ENCODE assay signal across 9 mouse cellular contexts in the genomic region with DNA sequence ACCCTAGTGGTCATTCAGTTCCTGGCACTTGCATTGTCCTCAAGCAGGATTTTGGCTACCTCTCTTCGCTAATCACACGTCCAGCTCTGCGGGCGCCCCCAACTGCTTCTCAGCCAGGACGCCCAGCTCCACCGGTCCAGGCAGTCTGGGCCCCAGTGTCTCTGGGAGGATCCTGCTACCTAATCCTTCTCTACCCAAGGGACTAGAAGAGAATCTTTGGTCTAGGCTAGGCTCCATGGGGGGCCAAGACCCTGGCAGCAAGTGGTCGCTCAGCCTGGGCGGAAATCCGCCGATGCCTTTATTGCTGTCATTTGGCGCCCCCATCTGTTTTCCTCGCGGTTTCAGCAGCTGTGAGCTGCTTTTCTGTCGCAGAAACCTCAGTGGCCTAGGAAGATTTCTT. TPM values are rescaled to one million over a fixed set of nuclear protein-coding genes. Genes with fewer than 3 reads are reported as not detected.
DNase-seq lines count a peak whose midpoint lies in the region; ATAC-seq and TF ChIP-seq lines count a peak whose summit lies in the region.
"Had no signal": no experiment of that assay in that cellular context is flagged by ENCODE, and none has a peak within 500 bp of the region (broad histone marks: within the 10 kb centered on the region; RNA-seq: fewer than 3 reads in every experiment).

No protein-coding gene starts in this region.

- peak; percentile 51 for TF ChIP-seq CTCF in cortical plate, adult 2 months (IDR thresholded peaks at IDR 0.05; ENCODE audit: extremely low read depth, insufficient read depth, low read length)

- no peak overlapping the region for H3K9ac ChIP-seq in heart, embryonic 13.5 days
- H3K9ac ChIP-seq in limb, embryonic 12.5 days (replicated peaks) = peak overlapping the region; percentile 93
- H3K9ac ChIP-seq in neural tube, embryonic 15.5 days (replicated peaks) = no peak overlapping the region
- H3K9ac ChIP-seq: liver, embryonic 13.5 days had no signal

- ATAC-seq in heart, embryonic 13.5 days (ENCODE audit: extremely low read depth, insufficient number of reproducible peaks, low FRiP score, low TSS enrichment) = no peak
- ATAC-seq in limb, embryonic 12.5 days (ENCODE audit: insufficient number of reproducible peaks, insufficient read depth, low FRiP score, low TSS enrichment, low read depth) = peak; percentile 45; the same call in 1 of the 2 replicates
- ATAC-seq in neural tube, embryonic 15.5 days (ENCODE audit: low FRiP score) = peak; percentile 47; the same call in 1 of the 2 replicates
- no peak for ATAC-seq in frontal cortex, adult (ENCODE audit: low TSS enrichment)

- H3K27me3 ChIP-seq in heart, embryonic 13.5 days (replicated peaks) = peaks cover 99% of the 10 kb centered on the region
- H3K27me3 ChIP-seq in limb, embryonic 12.5 days = peaks cover 70% of the 10 kb centered on the region
- H3K27me3 ChIP-seq in neural tube, embryonic 15.5 days (replicated peaks) = peaks cover 80% of the 10 kb centered on the region

- H3K4me2 ChIP-seq in heart, embryonic 13.5 days = peak overlapping the region; percentile 63
- peak overlapping the region; percentile 70 for H3K4me2 ChIP-seq in limb, embryonic 12.5 days
- peak overlapping the region; percentile 50 for H3K4me2 ChIP-seq in neural tube, embryonic 15.5 days
- H3K4me2 ChIP-seq: liver, embryonic 13.5 days had no signal

- H3K4me3 ChIP-seq in cortical plate, adult 2 months (ENCODE audit: insufficient read depth, low read length) = no peak overlapping the region
- peak overlapping the region; percentile 36 for H3K4me3 ChIP-seq in heart, embryonic 13.5 days
- H3K4me3 ChIP-seq in limb, embryonic 12.5 days (replicated peaks) = peak overlapping the region; percentile 57
- H3K4me3 ChIP-seq in neural tube, embryonic 15.5 days (replicated peaks) = peak overlapping the region; percentile 23; the same call in 1 of the 2 replicates
- H3K4me3 ChIP-seq: liver, embryonic 13.5 days had no signal

- DNase-seq in ovary, postnatal 36 days (ENCODE audit: low spot score) = peak; percentile 34
- DNase-seq in ovary, adult 18-20 months (ENCODE audit: low spot score) = no peak
- no peak for DNase-seq in gastrocnemius, postnatal 10 days
- DNase-seq: liver, embryonic 13.5 days had no signal

- TF ChIP-seq POLR2A in cortical plate, adult 2 months (IDR thresholded peaks at IDR 0.05; ENCODE audit: extremely low read depth, insufficient read depth, low read length) = no peak

- no peaks in the 10 kb centered on the region for H3K36me3 ChIP-seq in heart, embryonic 13.5 days
- 0 out of 2 replicates have a peak, but pooled peaks cover 8% of the 10 kb centered on the region for H3K36me3 ChIP-seq in limb, embryonic 12.5 days
- H3K36me3 ChIP-seq in neural tube, embryonic 15.5 days = no peaks in the 10 kb centered on the region
- H3K36me3 ChIP-seq: liver, embryonic 13.5 days had no signal

- under 1% methylated on average over 14 of the region's 14 CpGs for WGBS in heart, embryonic 13.5 days
- under 1% methylated on average over 14 of the region's 14 CpGs for WGBS in limb, embryonic 12.5 days
- WGBS in neural tube, embryonic 15.5 days = under 1% methylated on average over 14 of the region's 14 CpGs

- H3K4me1 ChIP-seq in cortical plate, adult 2 months (ENCODE audit: control insufficient read depth, insufficient read depth, low read length) = no peaks in the 10 kb centered on the region
- H3K4me1 ChIP-seq in heart, embryonic 13.5 days = peaks cover 11% of the 10 kb centered on the region
- peaks cover 21% of the 10 kb centered on the region; the same call in 1 of the 2 replicates for H3K4me1 ChIP-seq in limb, embryonic 12.5 days (replicated peaks)
- H3K4me1 ChIP-seq in neural tube, embryonic 15.5 days = peaks cover 7% of the 10 kb centered on the region
- H3K4me1 ChIP-seq: liver, embryonic 13.5 days had no signal

- no peak overlapping the region for H3K27ac ChIP-seq in cortical plate, adult 2 months (ENCODE audit: insufficient read depth, low read length)
- H3K27ac ChIP-seq in heart, embryonic 13.5 days (replicated peaks) = no peak overlapping the region
- peak overlapping the region; percentile 82 for H3K27ac ChIP-seq in limb, embryonic 12.5 days
- no peak overlapping the region for H3K27ac ChIP-seq in neural tube, embryonic 15.5 days (replicated peaks)
- H3K27ac ChIP-seq: liver, embryonic 13.5 days had no signal

- H3K9me3 ChIP-seq in heart, embryonic 13.5 days = no peaks in the 10 kb centered on the region
- H3K9me3 ChIP-seq in limb, embryonic 12.5 days = no peaks in the 10 kb centered on the region
- H3K9me3 ChIP-seq in neural tube, embryonic 15.5 days (replicated peaks) = no peaks in the 10 kb centered on the region
- H3K9me3 ChIP-seq: liver, embryonic 13.5 days had no signal

RNA-seq across cellular contexts. Expression of a gene that starts 2.3 kb away (rescaled TPM):
- not detected in 2 replicates for polyA plus RNA-seq in cortical plate, adult 2 months (2012; rRNA removed)
- not detected in 2 replicates for polyA plus RNA-seq in heart, embryonic 13.5 days (2015; fragmentation: Nextera tagmentation; extraction: Ambion mirVana)
- 6.8 and 8.3 TPM in 2 replicates for polyA plus RNA-seq in limb, embryonic 12.5 days (2016; fragmentation: Nextera tagmentation; extraction: Ambion mirVana)
- 0.23 and 0.42 TPM in 2 replicates for polyA plus RNA-seq in neural tube, embryonic 15.5 days (2015; fragmentation: Nextera tagmentation; extraction: Ambion mirVana)
- under 1 TPM in 1 of 2 experiments, not detected in 1; 0.07 TPM for total RNA-seq in gastrocnemius, postnatal 10 days (2021)
- polyA plus RNA-seq: liver, embryonic 13.5 days had no signal

RNA-seq across cellular contexts. Expression of a gene that starts 6.4 kb away (rescaled TPM):
- polyA plus RNA-seq in cortical plate, adult 2 months (2012; rRNA removed) = not detected in 2 replicates
- not detected in 2 replicates for polyA plus RNA-seq in heart, embryonic 13.5 days (2015; fragmentation: Nextera tagmentation; extraction: Ambion mirVana)
- polyA plus RNA-seq in limb, embryonic 12.5 days (2016; fragmentation: Nextera tagmentation; extraction: Ambion mirVana) = 81.8 and 88.0 TPM in 2 replicates
- polyA plus RNA-seq in neural tube, embryonic 15.5 days (2015; fragmentation: Nextera tagmentation; extraction: Ambion mirVana) = 0.14 and 0.20 TPM in 2 replicates
- total RNA-seq in gastrocnemius, postnatal 10 days (2021) = not detected
- polyA plus RNA-seq: liver, embryonic 13.5 days had no signal

RNA-seq across cellular contexts. Expression of a gene that starts 13.1 kb away (rescaled TPM):
- polyA plus RNA-seq in cortical plate, adult 2 months (2012; rRNA removed) = not detected in 2 replicates
- not detected in 2 replicates for polyA plus RNA-seq in heart, embryonic 13.5 days (2015; fragmentation: Nextera tagmentation; extraction: Ambion mirVana)
- 113 and 130 TPM in 2 replicates for polyA plus RNA-seq in limb, embryonic 12.5 days (2016; fragmentation: Nextera tagmentation; extraction: Ambion mirVana)
- polyA plus RNA-seq in neural tube, embryonic 15.5 days (2015; fragmentation: Nextera tagmentation; extraction: Ambion mirVana) = 0.38 and 0.43 TPM in 2 replicates
- not detected for total RNA-seq in gastrocnemius, postnatal 10 days (2021)
- polyA plus RNA-seq: liver, embryonic 13.5 days had no signal

RNA-seq across cellular contexts. Expression of a gene that starts 17.7 kb away (rescaled TPM):
- polyA plus RNA-seq in cortical plate, adult 2 months (2012; rRNA removed) = not detected in 2 replicates
- polyA plus RNA-seq in heart, embryonic 13.5 days (2015; fragmentation: Nextera tagmentation; extraction: Ambion mirVana) = not detected in 2 replicates
- 55.4 and 62.0 TPM in 2 replicates for polyA plus RNA-seq in limb, embryonic 12.5 days (2016; fragmentation: Nextera tagmentation; extraction: Ambion mirVana)
- polyA plus RNA-seq in neural tube, embryonic 15.5 days (2015; fragmentation: Nextera tagmentation; extraction: Ambion mirVana) = 4.1 and 9.2 TPM in 2 replicates
- under 1 TPM; 0.23 to 0.56 TPM for total RNA-seq in gastrocnemius, postnatal 10 days (2021)
- polyA plus RNA-seq: liver, embryonic 13.5 days had no signal

RNA-seq across cellular contexts. Expression of a gene that starts 30.0 kb away (rescaled TPM):
- polyA plus RNA-seq in cortical plate, adult 2 months (2012; rRNA removed) = not detected in 2 replicates
- polyA plus RNA-seq in heart, embryonic 13.5 days (2015; fragmentation: Nextera tagmentation; extraction: Ambion mirVana) = 0.08 TPM in 1 of 2 replicates, not detected in the other
- 39.5 and 42.0 TPM in 2 replicates for polyA plus RNA-seq in limb, embryonic 12.5 days (2016; fragmentation: Nextera tagmentation; extraction: Ambion mirVana)
- polyA plus RNA-seq in neural tube, embryonic 15.5 days (2015; fragmentation: Nextera tagmentation; extraction: Ambion mirVana) = 61.8 and 83.6 TPM in 2 replicates
- total RNA-seq in gastrocnemius, postnatal 10 days (2021) = 1 to 10 TPM; 3.9 to 4.5 TPM
- polyA plus RNA-seq: liver, embryonic 13.5 days had no signal

Comparison
In these comparisons a context has a peak if more than half of its experiments do, and no peak if none do; other contexts are left out.
1. ATAC-seq: peak in limb, embryonic 12.5 days (single experiment) and neural tube, embryonic 15.5 days (single experiment); none in heart, embryonic 13.5 days (single experiment) and frontal cortex, adult (single experiment).
2. RNA of a gene that starts 6.4 kb away (polyA plus RNA-seq): 81.8 to 88.0 TPM in limb, embryonic 12.5 days; 0.14 to 0.20 TPM in neural tube, embryonic 15.5 days, not detected in cortical plate, adult 2 months and not detected in heart, embryonic 13.5 days; every median in the first group is over 10 times any median in the second.
3. RNA of a gene that starts 13.1 kb away (polyA plus RNA-seq): 113 to 130 TPM in limb, embryonic 12.5 days; 0.38 to 0.43 TPM in neural tube, embryonic 15.5 days, not detected in cortical plate, adult 2 months and not detected in heart, embryonic 13.5 days; every median in the first group is over 10 times any median in the second.
4. Peak in every context shown above with its lines, with median percentiles within 50 percentile points of each other: H3K4me2 ChIP-seq.